Mouse (Mus musculus): Measurements from ENCODE around the gene Olfr1204. TPM values are rescaled to one million over a fixed set of nuclear protein-coding genes. Genes with fewer than 3 reads are reported as not detected.

Gene Olfr1204
- polyA plus RNA-seq (2014; fragmentation: Illumina TruSeq; extraction: RNeasy Lipid Tissue Mini Kit (QIAGEN cat#74804); ENCODE audit: low read depth, low replicate concordance), result not detected

DNA sequence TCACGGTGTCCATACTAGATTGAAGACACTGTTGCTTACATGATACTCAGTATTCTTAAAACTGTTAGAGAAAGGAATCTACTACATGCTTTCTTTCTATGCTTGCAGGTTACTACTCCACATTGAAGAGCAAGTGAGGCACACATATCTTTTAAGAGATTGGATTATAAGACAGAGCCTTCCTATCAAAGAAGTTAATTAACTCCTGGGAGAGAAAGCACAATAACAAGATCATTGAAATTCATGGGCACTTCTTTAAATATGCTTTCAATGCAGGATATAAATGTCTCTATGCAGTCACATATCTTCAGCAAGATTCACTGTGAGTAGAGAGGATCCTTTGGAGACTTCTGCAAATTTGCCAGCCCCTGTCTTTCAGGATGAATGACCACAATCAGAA lies at the start of gene Olfr1204:
Gene Olfr1204, plus strand, starts transcription at position 301 of the 400 bp plus-strand sequence.

DNA sequence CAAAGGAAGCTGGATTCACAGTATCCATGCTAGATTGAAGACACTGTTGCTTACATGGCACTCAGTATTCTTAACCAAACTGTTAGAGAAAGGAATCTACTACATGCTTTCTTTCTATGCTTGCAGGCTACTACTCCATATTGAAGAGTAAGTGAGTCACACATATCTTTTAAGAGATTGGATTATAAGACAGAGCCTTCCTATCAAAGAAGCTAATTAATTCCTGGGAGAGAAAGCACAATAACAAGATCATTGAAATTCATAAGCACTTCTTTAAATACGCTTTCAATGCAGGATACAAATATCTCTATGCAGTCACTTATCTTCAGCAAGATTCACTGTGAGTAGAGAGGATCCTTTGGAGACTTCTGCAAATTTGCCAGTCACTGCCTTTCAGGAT lies 34.9 kb upstream of the Olfr1204 start, which contains the start of gene Olfr1202:
Gene Olfr1202, plus strand, starts transcription at position 301 of the 400 bp plus-strand sequence.

DNA sequence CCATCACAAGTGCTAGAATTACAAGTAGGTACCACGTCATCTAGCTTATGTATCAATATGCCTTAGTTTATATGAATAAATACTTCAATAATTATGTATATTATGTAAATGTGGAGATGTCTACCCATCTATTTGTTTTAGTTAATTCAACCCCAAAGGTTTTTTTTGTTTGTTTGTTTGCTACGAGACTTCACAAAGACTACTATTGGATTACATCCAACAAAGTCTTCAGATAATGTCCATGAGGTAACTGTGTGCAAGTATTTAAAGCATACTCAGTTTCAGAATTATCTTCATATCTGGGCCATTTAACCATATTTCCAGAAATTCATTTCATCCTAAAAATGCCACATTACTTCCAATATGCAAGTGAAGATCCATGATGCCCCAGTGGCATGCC lies 19.7 kb upstream of the Olfr1204 start, which contains the start of gene Olfr1205:
Gene Olfr1205, plus strand, starts transcription at position 301 of the 400 bp plus-strand sequence.

DNA sequence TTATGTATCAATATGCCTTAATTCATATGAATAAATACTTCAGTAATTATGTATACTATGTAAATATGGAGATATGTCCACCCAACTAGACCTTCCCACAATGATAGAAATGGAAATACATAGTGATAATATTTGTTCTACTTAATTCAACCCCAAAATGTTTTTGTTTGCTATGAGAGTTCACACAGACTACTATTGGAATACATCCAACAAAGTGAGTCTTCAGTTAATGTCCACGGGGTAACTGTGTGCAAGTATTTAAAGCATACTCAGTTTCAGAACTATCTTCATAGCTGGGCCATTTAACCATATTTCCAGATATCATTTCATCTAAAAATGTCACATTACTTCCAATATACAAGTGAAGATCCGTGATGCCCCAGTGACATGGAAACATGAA lies 13.8 kb downstream of the Olfr1204 start, which contains the start of gene Olfr1206:
Gene Olfr1206, plus strand, starts transcription at position 301 of the 400 bp plus-strand sequence.

DNA sequence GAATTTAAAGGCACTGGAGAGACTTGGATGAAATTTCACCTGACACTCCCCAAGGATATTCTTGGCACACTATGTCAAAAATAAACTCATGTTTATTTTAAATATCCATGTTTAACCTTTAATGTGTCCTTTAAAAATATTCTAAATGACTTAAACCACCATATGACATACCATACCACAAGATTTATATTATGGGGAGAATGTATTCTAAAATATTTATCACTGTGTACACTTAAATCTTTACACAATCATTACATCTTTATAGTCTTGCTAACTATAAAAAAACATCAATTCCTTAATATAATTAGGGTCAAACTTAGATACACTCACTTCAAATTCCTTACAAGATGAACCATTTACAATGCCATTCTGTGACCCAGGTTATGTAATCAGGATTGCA lies 53.1 kb downstream of the Olfr1204 start, which contains the start of gene Olfr1208:
Gene Olfr1208, minus strand, starts transcription at position 101 of the 400 bp plus-strand sequence.

Other genes with a start within 250 kb of the Olfr1204 start
- not detected for gene Olfr1191-ps1, start 208.8 kb upstream of the Olfr1204 start, polyA plus RNA-seq (2014; fragmentation: Illumina TruSeq; extraction: RNeasy Lipid Tissue Mini Kit (QIAGEN cat#74804); ENCODE audit: low read depth, low replicate concordance)
- gene Olfr1192-ps1, start 200.8 kb upstream of the Olfr1204 start, polyA plus RNA-seq (2014; fragmentation: Illumina TruSeq; extraction: RNeasy Lipid Tissue Mini Kit (QIAGEN cat#74804); ENCODE audit: low read depth, low replicate concordance), result not detected
- gene Olfr1193, start 173.7 kb upstream of the Olfr1204 start, polyA plus RNA-seq (2014; fragmentation: Illumina TruSeq; extraction: RNeasy Lipid Tissue Mini Kit (QIAGEN cat#74804); ENCODE audit: low read depth, low replicate concordance), result not detected
- gene Olfr1195, start 160.1 kb upstream of the Olfr1204 start, polyA plus RNA-seq (2014; fragmentation: Illumina TruSeq; extraction: RNeasy Lipid Tissue Mini Kit (QIAGEN cat#74804); ENCODE audit: low read depth, low replicate concordance), result not detected
- not detected for gene Olfr1196, start 144.7 kb upstream of the Olfr1204 start, polyA plus RNA-seq (2014; fragmentation: Illumina TruSeq; extraction: RNeasy Lipid Tissue Mini Kit (QIAGEN cat#74804); ENCODE audit: low read depth, low replicate concordance)
- gene Olfr1197, start 116.9 kb upstream of the Olfr1204 start, polyA plus RNA-seq (2014; fragmentation: Illumina TruSeq; extraction: RNeasy Lipid Tissue Mini Kit (QIAGEN cat#74804); ENCODE audit: low read depth, low replicate concordance), result not detected
- not detected for gene Olfr1198, start 97.9 kb upstream of the Olfr1204 start, polyA plus RNA-seq (2014; fragmentation: Illumina TruSeq; extraction: RNeasy Lipid Tissue Mini Kit (QIAGEN cat#74804); ENCODE audit: low read depth, low replicate concordance)
- gene Olfr1199, start 88.8 kb upstream of the Olfr1204 start, polyA plus RNA-seq (2014; fragmentation: Illumina TruSeq; extraction: RNeasy Lipid Tissue Mini Kit (QIAGEN cat#74804); ENCODE audit: low read depth, low replicate concordance), result not detected
- gene Olfr1200, start 78.8 kb upstream of the Olfr1204 start, polyA plus RNA-seq (2014; fragmentation: Illumina TruSeq; extraction: RNeasy Lipid Tissue Mini Kit (QIAGEN cat#74804); ENCODE audit: low read depth, low replicate concordance), result not detected
- gene Olfr1201, start 56.3 kb upstream of the Olfr1204 start, polyA plus RNA-seq (2014; fragmentation: Illumina TruSeq; extraction: RNeasy Lipid Tissue Mini Kit (QIAGEN cat#74804); ENCODE audit: low read depth, low replicate concordance), result not detected
- gene Olfr1202, start 34.8 kb upstream of the Olfr1204 start, polyA plus RNA-seq (2014; fragmentation: Illumina TruSeq; extraction: RNeasy Lipid Tissue Mini Kit (QIAGEN cat#74804); ENCODE audit: low read depth, low replicate concordance), result not detected
- not detected for gene Olfr1205, start 19.6 kb upstream of the Olfr1204 start, polyA plus RNA-seq (2014; fragmentation: Illumina TruSeq; extraction: RNeasy Lipid Tissue Mini Kit (QIAGEN cat#74804); ENCODE audit: low read depth, low replicate concordance)
- not detected for gene Olfr1206, start 13.9 kb downstream of the Olfr1204 start, polyA plus RNA-seq (2014; fragmentation: Illumina TruSeq; extraction: RNeasy Lipid Tissue Mini Kit (QIAGEN cat#74804); ENCODE audit: low read depth, low replicate concordance)
- gene Olfr1208, start 53.0 kb downstream of the Olfr1204 start, polyA plus RNA-seq (2014; fragmentation: Illumina TruSeq; extraction: RNeasy Lipid Tissue Mini Kit (QIAGEN cat#74804); ENCODE audit: low read depth, low replicate concordance), result not detected
- not detected for gene Olfr1209, start 65.9 kb downstream of the Olfr1204 start, polyA plus RNA-seq (2014; fragmentation: Illumina TruSeq; extraction: RNeasy Lipid Tissue Mini Kit (QIAGEN cat#74804); ENCODE audit: low read depth, low replicate concordance)
- gene Olfr1211, start 88.8 kb downstream of the Olfr1204 start, polyA plus RNA-seq (2014; fragmentation: Illumina TruSeq; extraction: RNeasy Lipid Tissue Mini Kit (QIAGEN cat#74804); ENCODE audit: low read depth, low replicate concordance), result not detected
- not detected for gene Olfr1212, start 104.7 kb downstream of the Olfr1204 start, polyA plus RNA-seq (2014; fragmentation: Illumina TruSeq; extraction: RNeasy Lipid Tissue Mini Kit (QIAGEN cat#74804); ENCODE audit: low read depth, low replicate concordance)
- not detected for gene Gm13762, start 131.0 kb downstream of the Olfr1204 start, polyA plus RNA-seq (2014; fragmentation: Illumina TruSeq; extraction: RNeasy Lipid Tissue Mini Kit (QIAGEN cat#74804); ENCODE audit: low read depth, low replicate concordance)
- not detected for gene Olfr1214, start 143.4 kb downstream of the Olfr1204 start, polyA plus RNA-seq (2014; fragmentation: Illumina TruSeq; extraction: RNeasy Lipid Tissue Mini Kit (QIAGEN cat#74804); ENCODE audit: low read depth, low replicate concordance)
- not detected for gene Olfr1215, start 157.7 kb downstream of the Olfr1204 start, polyA plus RNA-seq (2014; fragmentation: Illumina TruSeq; extraction: RNeasy Lipid Tissue Mini Kit (QIAGEN cat#74804); ENCODE audit: low read depth, low replicate concordance)
- gene Olfr1216, start 169.0 kb downstream of the Olfr1204 start, polyA plus RNA-seq (2014; fragmentation: Illumina TruSeq; extraction: RNeasy Lipid Tissue Mini Kit (QIAGEN cat#74804); ENCODE audit: low read depth, low replicate concordance), result not detected
- not detected for gene Olfr1217, start 182.8 kb downstream of the Olfr1204 start, polyA plus RNA-seq (2014; fragmentation: Illumina TruSeq; extraction: RNeasy Lipid Tissue Mini Kit (QIAGEN cat#74804); ENCODE audit: low read depth, low replicate concordance)
- not detected for gene Olfr1218, start 211.9 kb downstream of the Olfr1204 start, polyA plus RNA-seq (2014; fragmentation: Illumina TruSeq; extraction: RNeasy Lipid Tissue Mini Kit (QIAGEN cat#74804); ENCODE audit: low read depth, low replicate concordance)
- gene Olfr1219, start 234.2 kb downstream of the Olfr1204 start, polyA plus RNA-seq (2014; fragmentation: Illumina TruSeq; extraction: RNeasy Lipid Tissue Mini Kit (QIAGEN cat#74804); ENCODE audit: low read depth, low replicate concordance), result not detected

Data from adrenal gland, adult 10 weeks (tissue).